Mouse (Mus musculus): ENCODE results near the gene Ank2.

The Ank2 gene

GRCm38 (mm10) chr3:127235271-127235670 lies 263.9 kb downstream of the Ank2 start:
- DNase-seq (ENCODE audit: low spot score) = no peak

GRCm38 (mm10) chr3:127225799-127226730 lies 273.1 kb downstream of the Ank2 start:
- no peak for DNase-seq (ENCODE audit: low spot score)

- no peak for DNase-seq (ENCODE audit: low spot score)
Measured at GRCm38 (mm10) chr3:127225167-127225798, 273.9 kb downstream of the Ank2 start.

- no peak for DNase-seq (ENCODE audit: low spot score)
Measured at GRCm38 (mm10) chr3:127224315-127225166, 274.6 kb downstream of the Ank2 start.

GRCm38 (mm10) chr3:127222086-127222485 lies 277.1 kb downstream of the Ank2 start:
- DNase-seq (ENCODE audit: low spot score) = no peak

GRCm38 (mm10) chr3:127220859-127221258 lies 278.3 kb downstream of the Ank2 start:
- no peak for DNase-seq (ENCODE audit: low spot score)

GRCm38 (mm10) chr3:127213534-127213933 lies 285.6 kb downstream of the Ank2 start:
- no peak for DNase-seq (ENCODE audit: low spot score)

- no peak for DNase-seq (ENCODE audit: low spot score)
Measured at GRCm38 (mm10) chr3:127211119-127211518, 288.0 kb downstream of the Ank2 start.

- DNase-seq (ENCODE audit: low spot score) = no peak
Measured at GRCm38 (mm10) chr3:127210552-127210951, 288.6 kb downstream of the Ank2 start.

GRCm38 (mm10) chr3:127208871-127209270 lies 290.3 kb downstream of the Ank2 start:
- no peak for DNase-seq (ENCODE audit: low spot score)

- no peak for DNase-seq (ENCODE audit: low spot score)
Measured at GRCm38 (mm10) chr3:127205883-127206434, 293.2 kb downstream of the Ank2 start.

- no peak for DNase-seq (ENCODE audit: low spot score)
Measured at GRCm38 (mm10) chr3:127202484-127203115, 296.6 kb downstream of the Ank2 start.

GRCm38 (mm10) chr3:127200789-127201188 lies 298.4 kb downstream of the Ank2 start:
- DNase-seq (ENCODE audit: low spot score) = no peak

- no peak for DNase-seq (ENCODE audit: low spot score)
Measured at GRCm38 (mm10) chr3:127199112-127199665, 300.0 kb downstream of the Ank2 start.

GRCm38 (mm10) chr3:127198656-127199055 lies 300.5 kb downstream of the Ank2 start:
- no peak for DNase-seq (ENCODE audit: low spot score)

GRCm38 (mm10) chr3:127188789-127189128 lies 310.4 kb downstream of the Ank2 start:
- DNase-seq (ENCODE audit: low spot score) = no peak

GRCm38 (mm10) chr3:127188086-127188788 lies 310.9 kb downstream of the Ank2 start:
- DNase-seq (ENCODE audit: low spot score) = no peak

GRCm38 (mm10) chr3:127187081-127187480 lies 312.1 kb downstream of the Ank2 start:
- no peak for DNase-seq (ENCODE audit: low spot score)

GRCm38 (mm10) chr3:127186239-127186638 lies 312.9 kb downstream of the Ank2 start:
- DNase-seq (ENCODE audit: low spot score) = no peak

- peak; percentile 57 for DNase-seq (ENCODE audit: low spot score)
Measured at GRCm38 (mm10) chr3:127183998-127184753, 315.0 kb downstream of the Ank2 start.

All from adipocyte (in vitro differentiated cells).